Comparison of ENCODE assay signal across 18 mouse cellular contexts in the genomic region with DNA sequence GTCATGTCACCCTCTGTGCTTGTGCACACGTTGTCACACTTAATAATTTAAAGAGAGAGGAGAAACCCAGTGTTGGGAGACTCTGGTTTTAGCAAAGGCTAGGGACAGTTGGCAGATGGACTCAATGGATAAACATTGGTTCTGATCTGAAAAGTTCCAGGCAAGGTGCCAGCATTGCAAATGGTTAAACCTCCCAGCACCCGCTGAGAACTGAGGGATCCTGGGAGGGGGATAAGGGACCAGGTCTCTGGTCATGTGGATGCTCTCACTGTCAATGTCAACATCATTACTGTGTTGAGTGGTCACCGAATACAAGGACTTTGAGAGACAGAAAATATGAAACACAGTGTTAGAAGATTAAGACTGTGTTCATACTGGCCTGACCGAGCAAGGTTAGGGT. TPM values are rescaled to one million over a fixed set of nuclear protein-coding genes. Genes with fewer than 3 reads are reported as not detected.
A peak's percentile ranks its signal among the peaks of the same experiment; 100 is the strongest.
DNase-seq lines count a peak whose midpoint lies in the region; ATAC-seq lines count a peak whose summit lies in the region.
"Had no signal": no experiment of that assay in that cellular context is flagged by ENCODE, and none has a peak within 500 bp of the region (broad histone marks: within the 10 kb centered on the region; RNA-seq: fewer than 3 reads in every experiment).

No protein-coding gene starts in this region.

- H3K27me3 ChIP-seq in kidney, embryonic 16.5 days (ENCODE audit: insufficient read depth, low read length): no peaks in the 10 kb centered on the region
- no peaks in the 10 kb centered on the region for H3K27me3 ChIP-seq in forebrain, embryonic 12.5 days
- H3K27me3 ChIP-seq: embryonic facial prominence, embryonic 12.5 days; forebrain, embryonic 13.5 days had no signal

- 67% methylated on average over 4 of the region's 4 CpGs for WGBS in kidney, embryonic 16.5 days
- 87% methylated on average over 4 of the region's 4 CpGs for WGBS in forebrain, embryonic 12.5 days

- no peak overlapping the region for H3K9ac ChIP-seq in kidney, embryonic 16.5 days (replicated peaks; ENCODE audit: low read length)
- H3K9ac ChIP-seq in forebrain, embryonic 12.5 days: no peak overlapping the region
- H3K9ac ChIP-seq: embryonic facial prominence, embryonic 12.5 days; forebrain, embryonic 13.5 days had no signal

- DNase-seq in adrenal gland, postnatal 14 days: peak; percentile 48
- no peak for DNase-seq in adrenal gland, postnatal 25 days
- DNase-seq in kidney, adult 8-10 months: peak; percentile 49 to 67
- peak; percentile 65 for DNase-seq in brain, adult 2 months (ENCODE audit: low read depth, low spot score)
- peak; percentile 34 for DNase-seq in kidney, postnatal 10 days
- no peak for DNase-seq in layer of hippocampus, adult 9-11 months
- DNase-seq: gastrocnemius, postnatal 10 days; thymus, postnatal 14 days had no signal

- H3K4me1 ChIP-seq in kidney, embryonic 16.5 days (ENCODE audit: insufficient read depth, low read length): peaks cover 12% of the 10 kb centered on the region
- H3K4me1 ChIP-seq in forebrain, embryonic 12.5 days: no peaks in the 10 kb centered on the region

- H3K4me2 ChIP-seq in kidney, embryonic 16.5 days (replicated peaks; ENCODE audit: low read depth, low read length): no peak overlapping the region
- H3K4me2 ChIP-seq in forebrain, embryonic 12.5 days: no peak overlapping the region
- H3K4me2 ChIP-seq: embryonic facial prominence, embryonic 12.5 days; forebrain, embryonic 13.5 days had no signal

- ATAC-seq in kidney, embryonic 16.5 days (ENCODE audit: low FRiP score, low TSS enrichment): no peak
- ATAC-seq in forebrain, embryonic 12.5 days (ENCODE audit: low FRiP score): no peak
- ATAC-seq: forebrain, embryonic 13.5 days; hindbrain, embryonic 16.5 days had no signal

- no peak overlapping the region for H3K4me3 ChIP-seq in kidney, embryonic 16.5 days (ENCODE audit: low read length)
- H3K4me3 ChIP-seq in forebrain, embryonic 12.5 days (replicated peaks): no peak overlapping the region
- H3K4me3 ChIP-seq: embryonic facial prominence, embryonic 12.5 days; forebrain, embryonic 13.5 days; midbrain, embryonic 10.5 days had no signal

- H3K27ac ChIP-seq in kidney, embryonic 16.5 days (ENCODE audit: low read length): no peak overlapping the region
- no peak overlapping the region for H3K27ac ChIP-seq in forebrain, embryonic 12.5 days
- H3K27ac ChIP-seq: embryonic facial prominence, embryonic 12.5 days; forebrain, embryonic 13.5 days; midbrain, embryonic 10.5 days had no signal

- H3K36me3 ChIP-seq in kidney, embryonic 16.5 days (ENCODE audit: insufficient read depth, low read length): no peaks in the 10 kb centered on the region
- no peaks in the 10 kb centered on the region for H3K36me3 ChIP-seq in forebrain, embryonic 12.5 days (replicated peaks)
- H3K36me3 ChIP-seq: embryonic facial prominence, embryonic 12.5 days; midbrain, embryonic 10.5 days had no signal

- H3K9me3 ChIP-seq in kidney, embryonic 16.5 days (ENCODE audit: low read length): 0 out of 2 replicates have a peak, but pooled peaks cover 3% of the 10 kb centered on the region
- H3K9me3 ChIP-seq in forebrain, embryonic 12.5 days: no peaks in the 10 kb centered on the region
- H3K9me3 ChIP-seq: embryonic facial prominence, embryonic 12.5 days; forebrain, embryonic 13.5 days; midbrain, embryonic 10.5 days had no signal

RNA-seq across cellular contexts. Expression of a gene that starts 33.7 kb away (rescaled TPM):
- total RNA-seq in adrenal gland, postnatal 14 days (2021): 72.8 and 74.6 TPM in 2 replicates
- total RNA-seq in adrenal gland, postnatal 25 days (2021): 89.0 and 123 TPM in 2 replicates
- polyA plus RNA-seq in kidney, embryonic 16.5 days (2015; fragmentation: Nextera tagmentation; extraction: Ambion mirVana): 18.7 and 22.5 TPM in 2 replicates
- 16.6 and 17.3 TPM in 2 replicates for polyA plus RNA-seq in forebrain, embryonic 12.5 days (2016; fragmentation: Nextera tagmentation; extraction: Ambion mirVana)

RNA-seq across cellular contexts. Expression of a gene that starts 42.4 kb away (rescaled TPM):
- total RNA-seq in adrenal gland, postnatal 14 days (2021): 37.8 and 44.2 TPM in 2 replicates
- 43.8 and 54.5 TPM in 2 replicates for total RNA-seq in adrenal gland, postnatal 25 days (2021)
- 3.7 and 4.5 TPM in 2 replicates for polyA plus RNA-seq in kidney, embryonic 16.5 days (2015; fragmentation: Nextera tagmentation; extraction: Ambion mirVana)
- 1.2 and 1.8 TPM in 2 replicates for polyA plus RNA-seq in forebrain, embryonic 12.5 days (2016; fragmentation: Nextera tagmentation; extraction: Ambion mirVana)

RNA-seq across cellular contexts. Expression of a gene that starts 46.0 kb away (rescaled TPM):
- total RNA-seq in adrenal gland, postnatal 14 days (2021): 19.7 and 19.9 TPM in 2 replicates
- 21.0 and 32.1 TPM in 2 replicates for total RNA-seq in adrenal gland, postnatal 25 days (2021)
- 8.4 and 8.9 TPM in 2 replicates for polyA plus RNA-seq in kidney, embryonic 16.5 days (2015; fragmentation: Nextera tagmentation; extraction: Ambion mirVana)
- 3.1 and 3.3 TPM in 2 replicates for polyA plus RNA-seq in forebrain, embryonic 12.5 days (2016; fragmentation: Nextera tagmentation; extraction: Ambion mirVana)

RNA-seq across cellular contexts. Expression of a gene that starts 54.1 kb away (rescaled TPM):
- not detected in 2 replicates for total RNA-seq in adrenal gland, postnatal 14 days (2021)
- not detected in 2 replicates for total RNA-seq in adrenal gland, postnatal 25 days (2021)
- not detected in 2 replicates for polyA plus RNA-seq in kidney, embryonic 16.5 days (2015; fragmentation: Nextera tagmentation; extraction: Ambion mirVana)
- 0.36 TPM in 1 of 2 replicates, not detected in the other for polyA plus RNA-seq in forebrain, embryonic 12.5 days (2016; fragmentation: Nextera tagmentation; extraction: Ambion mirVana)
- total RNA-seq: gastrocnemius, postnatal 10 days; layer of hippocampus, adult 8-10 months had no signal
- polyA plus RNA-seq: embryonic facial prominence, embryonic 12.5 days; forebrain, embryonic 13.5 days; heart, embryonic 16.5 days; limb, embryonic 14.5 days; neural tube, embryonic 11.5 days had no signal

RNA-seq across cellular contexts. Expression of a gene that starts 57.1 kb away (rescaled TPM):
- 0.11 and 0.15 TPM in 2 replicates for total RNA-seq in adrenal gland, postnatal 14 days (2021)
- 0.21 TPM in 1 of 2 replicates, not detected in the other for total RNA-seq in adrenal gland, postnatal 25 days (2021)
- not detected in 2 replicates for polyA plus RNA-seq in kidney, embryonic 16.5 days (2015; fragmentation: Nextera tagmentation; extraction: Ambion mirVana)
- polyA plus RNA-seq in forebrain, embryonic 12.5 days (2016; fragmentation: Nextera tagmentation; extraction: Ambion mirVana): 4.4 and 4.7 TPM in 2 replicates
- total RNA-seq: gastrocnemius, postnatal 10 days had no signal
- polyA plus RNA-seq: heart, embryonic 16.5 days had no signal

Comparison
In these comparisons a context has a peak if more than half of its experiments do, and no peak if none do; other contexts are left out.
1. DNase-seq: peak in adrenal gland, postnatal 14 days (single experiment), kidney, adult 8-10 months (2 of 2), brain, adult 2 months (single experiment) and kidney, postnatal 10 days (single experiment); none in adrenal gland, postnatal 25 days (single experiment) and layer of hippocampus, adult 9-11 months (single experiment).